Mouse (Mus musculus) hindbrain, embryonic 14.5 days (tissue): Measurements from ENCODE around the gene Git2. TPM values are rescaled to one million over a fixed set of nuclear protein-coding genes. Genes with fewer than 3 reads are reported as not detected.
A peak's percentile ranks its signal among the peaks of the same experiment; 100 is the strongest.

ENCODE experiments used
- ATAC-seq: fragments of 200-750 bp; cut with Nextera tagmentation; 2 replicates; pipeline ENCODE4 v1.8.0; 2017; ENCODE audit warnings: moderate number of reproducible peaks, mild to moderate bottlenecking, moderate TSS enrichment, moderate library complexity; ENCODE audit not compliant: low FRiP score
- DNase-seq: peaks from one replicate; pipeline ENCODE4 v3.0.0-alpha.2; 2015; ENCODE audit warnings: low spot score
- H3K27ac ChIP-seq: fragments of 300-500 bp; sonication (generic); 2 replicates; pipeline ENCODE4 v1.5.1; 2014; ENCODE audit warnings: mild to moderate bottlenecking, moderate library complexity
- H3K27me3 ChIP-seq: fragments of 300-500 bp; sonication (generic); 2 replicates; pipeline ENCODE4 v1.6.1; 2014; ENCODE audit warnings: mild to moderate bottlenecking, low read length, mixed read lengths; ENCODE audit not compliant: control insufficient read depth, insufficient read depth
- H3K36me3 ChIP-seq: fragments of 300-500 bp; sonication (generic); replicated peaks from 2 replicates; pipeline ENCODE4 v1.6.1; 2014; ENCODE audit not compliant: control insufficient read depth, insufficient read depth
- H3K4me1 ChIP-seq: fragments of 300-500 bp; sonication (generic); replicated peaks from 2 replicates; pipeline ENCODE4 v1.6.1; 2014; ENCODE audit warnings: antibody characterized with exemption, low read length, mixed read lengths; ENCODE audit not compliant: control insufficient read depth, insufficient read depth
- H3K4me2 ChIP-seq: fragments of 300-500 bp; sonication (generic); replicated peaks from 2 replicates; pipeline ENCODE4 v1.6.1; 2014; ENCODE audit warnings: mild to moderate bottlenecking, moderate library complexity
- H3K4me3 ChIP-seq: fragments of 300-500 bp; sonication (generic); replicated peaks from 2 replicates; pipeline ENCODE4 v1.5.1; 2014; ENCODE audit warnings: mild to moderate bottlenecking, low read length
- H3K9ac ChIP-seq: fragments of 300-500 bp; sonication (generic); 2 replicates; pipeline ENCODE4 v1.6.1; 2014
- H3K9me3 ChIP-seq: fragments of 300-500 bp; sonication (generic); 2 replicates; pipeline ENCODE4 v1.6.1; 2016; ENCODE audit warnings: low read length; ENCODE audit not compliant: control insufficient read depth
- WGBS: fragments of 180-500 bp; shearing (Covaris S2); extraction: QIAGEN DNeasy Blood & Tissue Kit; methylation state at CpG from one replicate; pipeline ENCODE4 v1.1.7; 2014; 5-methylcytosine and 5-hydroxymethylcytosine counted together
- polyA plus RNA-seq: library from polyadenylated mRNA; unstranded; fragments of >200 nt; fragmentation: Nextera tagmentation; extraction: Ambion mirVana; gene quantifications from 2 replicates; pipeline ENCODE4 v1.2.1, GENCODE M21; 2014

Gene Git2
- polyA plus RNA-seq, 1 experiment from 2014 or later: 45.1 TPM

- peak within 1 kb of the TSS; percentile 87 for H3K4me2 ChIP-seq
- WGBS: 5% methylated on average over 49 of the region's 49 CpGs
- peak; percentile 86 for ATAC-seq
- DNase-seq: peak; percentile 97
- H3K36me3 ChIP-seq: peaks cover 23% of the 10 kb centered on the region
- peak within 1 kb of the TSS; percentile 70 for H3K4me3 ChIP-seq
- peak within 1 kb of the TSS; percentile 73 for H3K9ac ChIP-seq
- no peaks in the 10 kb centered on the region for H3K9me3 ChIP-seq
- no peak within 1 kb of the TSS for H3K27ac ChIP-seq
- peaks cover 8% of the 10 kb centered on the region for H3K4me1 ChIP-seq
- H3K27me3 ChIP-seq: no peaks in the 10 kb centered on the region
Measured at GRCm38 (mm10) chr5:114707265-114708068, 67.8 kb downstream of the Git2 start, which contains the start of gene Tchp. TSS of gene Tchp (plus strand) at chr5:114707760.

GRCm38 (mm10) chr5:114702403-114703392 lies 72.6 kb downstream of the Git2 start:
- Histone ChIP-seq H3K4me2 (no peak overlapping the region), H3K36me3 (no peaks in the 10 kb centered on the region), H3K4me3 (no peak overlapping the region), H3K27me3 (no peaks in the 10 kb centered on the region), H3K9me3 (no peaks in the 10 kb centered on the region), H3K4me1 (no peaks in the 10 kb centered on the region), H3K27ac (no peak overlapping the region), H3K9ac (no peak overlapping the region)
- 61% methylated on average over 14 of the region's 14 CpGs for WGBS
- ATAC-seq (no peak), DNase-seq (no peak)

- DNase-seq (no peak), ATAC-seq (no peak)
- no peak overlapping the region for H3K27ac ChIP-seq
- H3K9me3 ChIP-seq: no peaks in the 10 kb centered on the region
- 82% methylated on average over 7 of the region's 7 CpGs for WGBS
- no peaks in the 10 kb centered on the region for H3K27me3 ChIP-seq
- H3K4me2 ChIP-seq: no peak overlapping the region
- no peak overlapping the region for H3K4me3 ChIP-seq
- no peaks in the 10 kb centered on the region for H3K4me1 ChIP-seq
- H3K36me3 ChIP-seq: no peaks in the 10 kb centered on the region
- H3K9ac ChIP-seq: no peak overlapping the region
Measured at GRCm38 (mm10) chr5:114699015-114699414, 76.3 kb downstream of the Git2 start.

GRCm38 (mm10) chr5:114698044-114698746 lies 77.1 kb downstream of the Git2 start:
- no peak overlapping the region for H3K27ac ChIP-seq
- no peak overlapping the region for H3K4me2 ChIP-seq
- H3K4me3 ChIP-seq: no peak overlapping the region
- no peaks in the 10 kb centered on the region for H3K36me3 ChIP-seq
- H3K4me1 ChIP-seq: no peaks in the 10 kb centered on the region
- ATAC-seq (no peak), DNase-seq (peak; percentile 64)
- H3K27me3 ChIP-seq: no peaks in the 10 kb centered on the region
- no peak overlapping the region for H3K9ac ChIP-seq
- 80% methylated on average over 19 of the region's 19 CpGs for WGBS
- H3K9me3 ChIP-seq: no peaks in the 10 kb centered on the region

GRCm38 (mm10) chr5:114696939-114697338 lies 78.4 kb downstream of the Git2 start:
- no peaks in the 10 kb centered on the region for H3K27me3 ChIP-seq
- no peak for DNase-seq
- no peak overlapping the region for H3K4me3 ChIP-seq
- no peaks in the 10 kb centered on the region for H3K9me3 ChIP-seq
- H3K4me1 ChIP-seq: no peaks in the 10 kb centered on the region
- no peak overlapping the region for H3K27ac ChIP-seq
- WGBS: 83% methylated on average over 17 of the region's 17 CpGs
- H3K36me3 ChIP-seq: no peaks in the 10 kb centered on the region
- no peak for ATAC-seq
- H3K9ac ChIP-seq: no peak overlapping the region
- H3K4me2 ChIP-seq: no peak overlapping the region

- Histone ChIP-seq H3K36me3 (no peaks in the 10 kb centered on the region), H3K27ac (no peak overlapping the region), H3K4me3 (no peak overlapping the region), H3K4me2 (no peak overlapping the region), H3K9me3 (no peaks in the 10 kb centered on the region), H3K9ac (no peak overlapping the region), H3K4me1 (no peaks in the 10 kb centered on the region), H3K27me3 (no peaks in the 10 kb centered on the region)
- ATAC-seq: no peak
- no peak for DNase-seq
- WGBS: 66% methylated on average over 5 of the region's 5 CpGs
Measured at GRCm38 (mm10) chr5:114695775-114696174, 79.5 kb downstream of the Git2 start.

- Histone ChIP-seq H3K4me3 (peak within 1 kb of the TSS; percentile 85), H3K9me3 (no peaks in the 10 kb centered on the region), H3K4me2 (peak within 1 kb of the TSS; percentile 89), H3K9ac (peak within 1 kb of the TSS; percentile 92), H3K27me3 (no peaks in the 10 kb centered on the region), H3K27ac (0 out of 2 replicates have a peak within 1 kb of the TSS, but pooled peaks have one; percentile 38), H3K36me3 (no peaks in the 10 kb centered on the region), H3K4me1 (peaks cover 10% of the 10 kb centered on the region; the same call in 1 of the 2 replicates)
- 5% methylated on average over 67 of the region's 75 CpGs for WGBS
- ATAC-seq (peak; percentile 98), DNase-seq (peak; percentile 95)
Measured at GRCm38 (mm10) chr5:114690633-114691567, 84.4 kb downstream of the Git2 start, which contains the start of gene Gltp. TSS of gene Gltp (minus strand) at chr5:114690984.

GRCm38 (mm10) chr5:114689700-114690366 lies 85.5 kb downstream of the Git2 start:
- no peak overlapping the region for H3K27ac ChIP-seq
- peak overlapping the region; percentile 89 for H3K4me2 ChIP-seq
- H3K27me3 ChIP-seq: no peaks in the 10 kb centered on the region
- peaks cover 10% of the 10 kb centered on the region; the same call in 1 of the 2 replicates for H3K4me1 ChIP-seq
- 19% methylated on average over 16 of the region's 16 CpGs for WGBS
- peak overlapping the region; percentile 92 for H3K9ac ChIP-seq
- H3K4me3 ChIP-seq: peak overlapping the region; percentile 85
- H3K9me3 ChIP-seq: no peaks in the 10 kb centered on the region
- H3K36me3 ChIP-seq: no peaks in the 10 kb centered on the region
- no peak for DNase-seq
- no peak for ATAC-seq
